Mouse (Mus musculus): Measurements from ENCODE around the gene Zfp1.

DNA sequence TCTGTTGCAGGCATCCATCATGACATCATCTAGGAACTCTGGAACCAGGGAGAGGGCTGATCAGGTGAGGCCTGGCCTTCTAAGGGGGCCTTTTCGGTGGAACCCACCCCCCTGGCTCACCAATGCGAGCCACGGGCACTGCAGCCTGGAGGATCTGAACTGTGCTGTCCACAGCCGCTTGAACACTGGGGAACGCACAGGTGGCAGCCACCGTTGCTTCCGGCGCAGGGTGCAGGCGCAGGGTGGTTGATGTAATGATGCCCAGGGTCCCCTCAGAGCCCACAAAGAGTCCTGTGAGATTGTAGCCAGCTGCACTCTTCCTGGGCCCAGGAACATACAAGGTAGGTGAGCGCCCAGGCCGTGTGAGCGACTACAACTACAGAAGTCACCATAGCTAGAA lies 14.8 kb upstream of the Zfp1 start:
- TF ChIP-seq CTCF (IDR thresholded peaks at IDR 0.05; ENCODE audit: low read depth) (no peak), EP300 (optimal IDR thresholded peaks at IDR 0.05) (no peak)

Data from stomach, postnatal 0 days (tissue).